Mouse (Mus musculus) urinary bladder, postnatal 10 days (tissue): ENCODE data around the gene Tyk2.

ENCODE experiments used
- DNase-seq: peaks from one replicate; pipeline ENCODE4 v3.0.0; 2022; ENCODE audit warnings: low spot score

The Tyk2 gene

DNA sequence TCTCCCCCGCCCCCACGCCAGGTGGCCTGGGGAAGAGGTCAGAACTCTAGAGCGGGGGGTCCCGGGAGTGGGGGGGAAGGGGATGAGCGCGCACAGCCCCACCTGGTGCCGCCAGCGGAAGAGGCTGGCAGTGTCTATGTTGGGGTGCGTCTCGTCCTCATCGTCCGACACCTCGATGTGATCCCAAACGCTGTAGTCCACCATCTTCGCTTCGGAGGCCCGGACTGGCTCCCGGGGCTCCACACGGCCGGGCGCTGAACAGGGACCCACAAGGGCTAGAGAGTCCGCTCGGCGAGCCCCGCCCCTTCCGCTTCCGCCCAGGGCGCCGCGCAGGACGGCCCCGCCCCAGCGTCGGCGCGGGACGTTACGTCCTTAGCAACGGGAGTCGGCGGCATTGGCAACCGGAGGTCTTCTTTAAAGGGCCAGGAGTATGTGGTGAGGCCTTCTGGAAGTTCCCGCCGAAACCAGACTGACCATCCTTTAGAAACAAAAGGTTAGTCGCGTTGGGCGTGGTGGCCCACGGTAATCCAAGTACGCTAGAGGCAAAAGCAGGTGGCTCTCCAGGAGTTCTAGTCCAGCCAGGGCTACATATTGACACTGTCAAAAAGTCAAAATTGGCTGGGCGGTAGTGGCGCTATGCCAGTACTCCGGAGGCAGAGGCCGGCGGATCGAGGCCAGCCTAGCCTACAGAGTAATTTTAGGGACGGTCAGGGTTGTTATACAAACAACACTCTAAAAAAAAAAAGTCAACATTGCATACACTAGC, 18.8 kb upstream of the Tyk2 start, which contains the start of gene Cdc37:
Gene Cdc37, minus strand, starts transcription at position 329 of the 766 bp plus-strand sequence.
- peak; percentile 68 for DNase-seq

DNA sequence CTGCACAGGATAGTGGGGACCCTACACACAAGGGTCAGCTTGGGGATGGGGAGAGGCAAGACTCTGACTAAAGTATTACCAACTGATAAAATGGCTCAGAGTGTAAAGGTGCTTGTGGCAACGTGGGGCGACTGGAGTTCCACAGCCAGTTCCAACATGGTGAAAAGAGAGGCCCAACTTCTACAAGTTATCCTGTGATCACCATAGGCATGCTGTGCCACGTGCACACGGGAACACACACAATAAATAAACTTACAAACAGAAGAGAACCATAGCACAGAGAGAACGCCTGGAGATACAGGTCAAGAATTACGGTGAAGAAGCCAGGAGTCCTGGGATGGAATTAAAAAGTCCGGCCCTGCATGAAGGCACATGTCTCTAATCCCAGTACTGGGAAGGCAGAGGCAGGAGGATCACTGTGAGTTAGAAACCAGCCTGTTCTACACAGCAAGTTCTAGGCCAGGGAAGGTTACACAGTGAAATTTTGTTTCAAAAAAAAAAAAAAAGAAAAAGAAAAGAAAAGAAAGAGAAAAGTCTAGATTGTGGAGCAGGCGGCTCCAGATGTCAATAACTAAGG, 18.1 kb upstream of the Tyk2 start:
- DNase-seq, result no peak

GRCm38 (mm10) chr9:21148427-21148826, 17.4 kb upstream of the Tyk2 start:
- DNase-seq, result no peak

- no peak for DNase-seq
Measured at GRCm38 (mm10) chr9:21146722-21147121, 15.7 kb upstream of the Tyk2 start.

DNA sequence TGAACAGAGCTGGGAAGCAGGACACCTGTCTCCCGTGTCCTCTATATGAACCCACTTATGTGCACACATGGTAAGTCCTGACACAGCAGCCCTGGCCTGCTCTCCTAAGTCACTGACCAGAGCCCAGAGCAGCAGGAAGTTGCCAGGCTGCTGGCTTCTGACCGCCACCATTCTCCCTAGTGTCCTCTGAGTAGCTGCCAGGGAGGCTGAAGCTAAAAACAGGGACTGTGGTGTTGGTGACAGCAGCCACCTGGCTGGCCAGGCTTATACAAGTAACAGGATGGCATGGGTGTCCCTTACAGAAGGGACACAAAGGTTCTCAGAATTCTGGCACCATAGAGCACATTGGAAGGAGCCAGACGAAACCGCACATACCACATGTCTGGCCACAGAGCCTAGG, 14.4 kb upstream of the Tyk2 start:
- no peak for DNase-seq

DNA sequence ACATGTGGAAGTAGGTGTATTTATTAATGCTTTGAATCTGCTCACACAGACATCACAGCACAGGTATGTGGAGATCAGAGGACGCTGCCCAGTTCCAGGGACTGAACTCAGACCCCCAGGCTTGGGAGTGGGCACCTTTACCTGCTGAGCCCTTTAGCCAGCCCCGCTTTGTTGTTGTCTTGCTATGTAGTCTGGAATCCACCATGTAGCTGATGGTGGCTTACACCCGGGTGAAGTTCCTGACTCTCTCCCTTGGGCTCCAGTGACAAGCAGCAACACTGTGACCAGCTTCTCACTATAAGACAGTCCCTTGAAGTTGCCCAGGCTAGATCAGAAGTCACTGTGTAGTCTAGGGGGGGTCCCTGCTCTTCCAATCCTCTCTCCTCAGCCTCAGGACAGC, 13.3 kb upstream of the Tyk2 start:
- no peak for DNase-seq

DNA sequence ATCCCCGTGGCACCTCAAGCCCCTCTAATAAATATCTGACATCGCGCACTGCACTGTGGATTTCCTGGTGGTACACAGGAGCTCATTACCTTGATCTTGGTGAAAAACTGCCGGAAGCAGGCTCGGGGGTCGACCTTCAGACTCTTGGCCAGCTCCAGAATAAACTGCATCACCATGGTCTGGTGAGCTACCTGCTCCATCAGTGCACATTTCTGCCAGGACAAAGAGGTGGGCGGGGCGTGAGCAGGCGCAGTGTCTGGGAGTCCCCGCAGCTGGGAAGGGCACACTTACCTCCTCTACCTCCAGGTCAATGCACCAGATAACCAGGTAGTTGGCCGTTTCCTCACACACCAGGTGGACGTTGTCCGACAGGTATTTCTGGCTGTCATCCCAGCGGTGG, 10.9 kb upstream of the Tyk2 start:
- no peak for DNase-seq

DNA sequence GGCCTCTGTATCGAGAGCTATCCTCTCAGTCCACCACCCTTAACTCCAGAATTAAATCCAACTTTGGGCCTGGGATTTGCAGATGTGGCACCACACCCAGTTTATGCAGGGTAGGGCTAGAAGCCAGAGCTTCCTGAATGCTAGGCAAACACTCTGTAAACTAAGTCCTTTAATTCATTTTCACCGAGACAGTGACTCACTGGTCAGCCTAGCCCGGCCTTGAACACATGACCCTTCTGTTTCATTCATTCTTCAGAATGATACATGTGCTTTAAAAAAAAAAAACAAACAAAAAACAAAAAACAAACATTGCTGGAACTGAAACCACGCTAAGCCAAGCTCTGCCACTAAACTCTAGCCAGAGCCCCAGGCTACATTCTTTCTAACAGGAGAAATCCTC, 7.3 kb upstream of the Tyk2 start:
- DNase-seq, result no peak

DNA sequence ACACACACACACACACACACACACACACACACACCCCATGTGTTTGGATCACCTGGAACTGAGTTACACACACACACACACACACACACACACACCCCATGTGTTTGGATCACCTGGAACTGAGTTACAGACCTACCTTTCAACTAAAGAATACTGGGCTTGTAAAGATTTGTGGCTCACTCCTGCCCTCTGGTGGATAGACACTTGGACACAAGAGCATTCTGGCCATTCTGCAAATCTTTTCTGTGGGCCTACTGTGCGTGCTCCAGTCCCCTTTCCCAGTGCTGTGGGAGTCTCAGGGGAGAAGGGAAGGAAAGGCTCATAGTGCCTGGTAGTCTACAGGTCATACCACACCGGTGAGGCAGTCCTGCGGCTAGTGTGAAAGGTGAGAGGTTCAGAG, 6.2 kb upstream of the Tyk2 start:
- no peak for DNase-seq

GRCm38 (mm10) chr9:21136401-21136800, 5.4 kb upstream of the Tyk2 start:
- no peak for DNase-seq

- no peak for DNase-seq
Measured at GRCm38 (mm10) chr9:21135941-21136381, 4.9 kb upstream of the Tyk2 start.

- DNase-seq, result no peak
Measured at GRCm38 (mm10) chr9:21135329-21135890, 4.4 kb upstream of the Tyk2 start.

DNA sequence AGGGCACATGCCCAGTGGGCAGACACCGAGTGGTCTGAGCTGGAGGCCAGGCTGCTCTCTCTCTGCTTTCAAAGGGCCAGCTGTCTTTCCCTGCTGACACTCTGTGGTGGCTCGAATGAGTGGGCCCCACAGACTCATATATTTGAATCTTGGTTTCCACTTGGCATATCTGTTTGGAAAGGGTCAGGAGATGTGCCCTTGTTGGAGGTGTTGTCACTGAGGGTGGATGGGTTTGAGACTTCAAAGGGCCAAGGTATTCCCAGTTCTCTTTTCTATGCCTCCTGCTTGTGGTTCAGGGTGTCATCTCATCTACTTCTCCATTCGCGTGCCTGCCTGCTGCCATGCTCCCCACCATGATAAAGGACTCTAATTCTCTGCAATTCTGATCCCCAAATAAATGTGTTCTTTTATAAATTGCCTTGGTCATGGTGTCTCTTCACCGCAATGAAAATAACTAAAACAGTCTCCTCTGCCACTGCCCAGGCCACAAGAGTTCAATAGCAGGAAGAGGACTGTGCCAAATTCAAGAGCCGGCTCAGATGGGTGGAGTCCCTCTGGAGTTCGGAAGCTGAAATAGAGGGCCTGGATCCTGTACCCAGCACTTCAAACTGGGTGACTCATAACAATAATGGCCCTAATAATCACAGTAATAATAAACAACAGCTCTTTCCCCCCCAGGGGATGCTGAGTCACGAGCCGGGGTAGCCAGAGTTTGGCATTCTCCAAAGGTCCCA, 3.7 kb upstream of the Tyk2 start:
- no peak for DNase-seq

GRCm38 (mm10) chr9:21133064-21133707, 2.1 kb upstream of the Tyk2 start:
- no peak for DNase-seq

DNA sequence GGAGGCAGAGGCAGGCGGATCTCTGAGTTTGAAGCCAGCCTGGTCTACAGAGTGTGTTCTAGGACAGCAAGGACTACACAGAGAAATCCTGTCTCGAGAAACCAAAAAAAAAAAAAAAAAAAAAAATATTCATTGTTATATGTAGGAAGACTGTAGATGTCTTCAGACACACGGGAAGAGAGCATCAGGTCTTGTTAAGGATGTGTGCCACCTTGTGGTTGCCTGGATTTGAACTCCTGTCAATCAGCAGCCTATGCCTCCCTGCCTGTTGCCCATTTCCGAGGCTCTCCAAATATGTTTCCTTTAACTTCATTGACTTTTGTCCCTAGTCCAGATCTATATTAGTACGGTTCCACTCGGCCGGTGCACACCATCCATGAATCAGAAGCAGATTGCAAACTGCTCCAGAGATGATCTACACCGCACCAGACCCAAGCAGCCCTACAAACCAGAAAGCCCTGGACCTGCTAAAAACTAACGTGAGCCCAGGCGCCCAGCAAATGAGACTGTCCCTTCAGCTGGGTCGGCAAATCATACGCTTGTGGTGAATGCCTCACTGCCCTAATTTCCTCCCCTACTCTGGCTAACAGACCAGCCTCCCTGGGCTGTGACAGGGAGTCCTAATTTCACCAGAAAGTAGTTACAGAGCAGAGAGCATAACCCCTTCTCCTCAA, 1.2 kb upstream of the Tyk2 start:
- DNase-seq, result no peak

DNA sequence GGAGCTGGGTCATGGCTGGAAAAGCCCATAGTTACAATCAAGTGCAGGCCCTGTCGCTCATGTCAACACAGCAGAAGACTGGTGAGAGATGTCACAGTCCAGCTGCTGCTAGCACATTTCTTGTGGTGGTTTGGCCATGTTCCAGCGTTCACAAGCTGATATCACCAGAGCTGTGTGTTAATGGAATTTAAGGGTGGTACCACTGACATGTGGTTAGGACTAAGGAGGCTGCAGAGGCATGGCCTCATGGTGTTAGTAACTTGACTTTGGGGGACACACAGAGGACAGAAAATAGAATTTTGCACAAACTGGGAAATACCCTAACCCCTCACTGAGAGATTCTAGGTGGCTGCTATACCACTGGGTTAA, 4.8 kb downstream of the Tyk2 start:
- no peak for DNase-seq

GRCm38 (mm10) chr9:21125502-21126258, 5.4 kb downstream of the Tyk2 start:
- DNase-seq, result no peak

- DNase-seq, result no peak
Measured at GRCm38 (mm10) chr9:21124837-21125236, 6.2 kb downstream of the Tyk2 start.

GRCm38 (mm10) chr9:21121483-21121882, 9.6 kb downstream of the Tyk2 start:
- DNase-seq, result no peak

GRCm38 (mm10) chr9:21117073-21117472, 14.0 kb downstream of the Tyk2 start:
- no peak for DNase-seq

GRCm38 (mm10) chr9:21115105-21115504, 15.9 kb downstream of the Tyk2 start:
- DNase-seq, result no peak
